Mouse (Mus musculus) cerebellum, postnatal 36 days (tissue): ENCODE measurements at regions not wholly inside any gene's neighbourhood (a gene's known extent, or its start where the extent isn't known, plus 50 kb on each side); places are given as distances from the start of the nearest gene placed in this dataset.

Experiments used
- DNase-seq, 2 experiments: peaks; one replicate each; pipeline ENCODE4 v3.0.0; 2021 to 2022; ENCODE audit warnings: mixed read lengths in 2 of 2

DNA sequence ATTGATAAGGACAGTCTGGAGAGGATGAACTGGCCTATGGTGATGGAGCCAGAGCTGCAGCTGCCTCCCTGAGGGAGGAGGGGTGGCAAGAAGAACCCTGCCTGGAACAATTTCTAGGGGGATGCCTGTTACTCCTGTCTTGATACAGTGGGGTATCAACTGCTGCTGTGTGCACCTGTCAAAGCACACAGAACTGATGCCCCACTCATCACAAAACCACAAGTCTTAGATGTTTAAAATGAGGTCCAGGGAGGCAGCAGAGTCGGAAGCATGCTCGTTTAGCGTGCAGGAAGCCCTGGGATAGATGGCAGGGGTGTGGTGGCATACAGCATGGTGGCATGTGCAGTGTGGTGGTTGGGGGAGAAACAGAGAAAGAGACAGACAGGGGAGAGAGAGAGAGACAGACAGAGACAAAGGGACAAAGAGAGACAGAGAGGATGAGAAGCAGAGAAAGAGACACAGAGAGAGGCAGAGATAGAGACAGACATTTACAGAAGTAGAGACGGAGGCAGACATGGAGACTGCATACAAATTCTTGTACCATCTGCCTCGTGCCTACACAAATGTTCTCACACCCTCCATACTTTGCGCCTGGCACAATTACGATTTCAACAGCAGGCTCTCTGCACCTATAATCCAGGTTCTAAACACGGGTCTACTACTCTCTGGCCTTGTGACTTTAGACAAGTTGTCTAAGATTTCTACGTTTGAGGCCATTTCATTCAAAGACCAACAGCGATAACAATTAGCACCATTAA, 242.6 kb downstream of the Cbln4 start:
- DNase-seq: no peak

DNA sequence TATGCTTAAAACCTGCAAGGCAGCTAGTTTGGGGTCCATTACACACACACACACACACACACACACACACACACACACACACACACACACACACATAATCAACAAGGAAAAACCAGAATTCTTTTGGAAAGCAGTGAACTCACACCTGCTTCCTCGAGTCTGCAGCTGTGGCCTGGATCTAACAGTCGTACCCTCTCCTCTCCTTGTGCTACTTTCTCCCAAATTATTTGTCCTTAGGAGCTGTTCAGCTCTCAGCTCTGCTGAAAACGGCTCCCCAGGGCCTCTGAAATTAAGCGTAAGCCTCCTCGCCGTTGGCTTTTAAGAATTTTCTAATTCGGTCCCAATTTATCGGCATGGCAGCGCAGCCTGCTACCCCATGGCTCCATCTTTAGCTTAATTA, 243.9 kb downstream of the Cbln4 start:
- no peak for DNase-seq

DNA sequence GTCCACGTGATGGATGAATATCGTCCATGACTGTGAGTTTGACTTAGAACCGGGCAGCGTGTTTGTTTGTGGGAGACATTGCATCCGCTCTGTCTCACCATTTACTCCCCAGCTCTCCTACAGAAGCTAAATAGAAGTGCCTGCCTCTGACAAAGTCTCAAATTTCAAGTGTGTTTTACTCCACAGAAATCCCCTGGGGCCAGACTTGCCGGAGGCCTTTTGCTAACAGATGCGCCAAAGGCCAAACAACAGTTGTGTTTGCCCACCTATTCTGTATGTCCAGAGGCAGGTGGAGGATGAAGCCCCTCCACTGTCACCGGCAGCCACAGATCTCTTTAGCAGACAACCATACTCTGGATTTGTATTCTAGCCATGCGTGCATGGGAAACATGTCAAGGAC, 252.6 kb downstream of the Cbln4 start:
- no peak for DNase-seq

DNA sequence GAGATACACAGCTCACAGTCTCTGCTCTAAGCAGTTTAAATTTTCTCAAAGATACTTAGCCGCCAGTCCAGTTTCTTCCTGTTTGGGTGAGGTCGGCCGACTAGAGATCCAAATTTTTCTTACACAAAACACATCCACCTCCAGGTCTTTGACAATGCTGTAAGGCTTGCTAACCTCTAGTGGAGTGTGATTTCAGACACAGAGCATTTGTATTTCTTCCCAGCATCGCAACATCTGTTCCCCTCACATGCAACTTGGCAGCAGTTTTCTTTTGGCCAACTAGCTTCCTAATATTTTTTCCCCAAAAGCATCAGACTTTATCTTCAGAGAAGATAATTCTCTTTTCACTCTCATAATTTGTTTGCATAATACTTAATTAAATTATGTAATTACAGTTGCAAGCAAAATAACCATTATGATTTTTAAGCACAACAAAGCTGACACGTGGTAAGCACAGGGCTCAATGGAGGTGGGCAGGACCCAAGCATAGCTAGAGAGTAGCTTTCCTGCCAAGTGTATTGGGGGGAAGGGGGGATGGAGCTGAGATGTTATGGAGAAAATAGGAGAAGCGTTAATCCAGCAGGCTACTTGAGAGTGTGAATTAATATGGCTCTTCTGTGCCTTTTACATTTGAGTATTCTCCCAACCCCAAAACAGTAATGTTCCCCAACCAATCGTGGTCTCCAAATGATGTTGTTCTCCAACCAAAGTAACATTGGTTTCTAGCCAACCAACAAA, 276.9 kb downstream of the Cbln4 start:
- DNase-seq: no peak

DNA sequence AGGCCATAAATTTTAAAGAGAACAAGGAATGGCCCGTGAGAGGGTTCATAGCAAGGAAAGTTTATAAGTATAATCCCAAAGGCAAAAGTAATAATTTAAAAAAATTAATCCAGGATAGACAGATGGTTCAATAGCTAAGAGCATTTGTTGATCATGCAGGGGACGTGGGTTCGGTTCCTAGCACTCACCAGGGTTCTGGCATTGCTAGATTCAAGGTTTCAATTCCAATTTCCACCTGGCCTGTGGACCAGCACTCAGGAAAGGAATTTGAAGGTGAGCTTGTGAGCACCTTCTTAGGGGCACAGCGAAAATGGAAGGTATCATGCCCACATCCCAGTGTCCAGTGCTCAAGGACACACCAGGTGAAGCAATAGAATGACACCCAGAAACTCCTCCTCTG, 278.2 kb downstream of the Cbln4 start:
- DNase-seq: no peak

DNA sequence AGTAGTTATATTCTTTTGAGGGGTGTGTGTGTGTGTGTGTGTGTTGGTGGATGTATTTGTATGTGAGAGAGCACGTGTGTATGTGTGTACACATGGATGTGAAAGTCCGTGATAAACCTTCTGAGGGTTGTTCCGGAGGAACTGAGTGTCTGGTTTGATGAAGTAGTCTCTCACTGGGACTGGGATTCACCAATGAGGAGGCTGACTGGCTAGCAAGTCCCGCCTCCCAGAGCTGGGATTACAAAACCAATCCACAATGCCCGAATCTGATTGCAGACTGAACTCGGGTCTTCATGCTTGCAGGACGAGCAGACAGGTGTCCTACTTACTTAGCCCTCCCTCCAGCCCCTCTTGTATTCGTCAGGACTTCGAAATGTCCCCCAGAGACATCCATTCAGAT, 289.8 kb downstream of the Cbln4 start:
- no peak for DNase-seq

DNA sequence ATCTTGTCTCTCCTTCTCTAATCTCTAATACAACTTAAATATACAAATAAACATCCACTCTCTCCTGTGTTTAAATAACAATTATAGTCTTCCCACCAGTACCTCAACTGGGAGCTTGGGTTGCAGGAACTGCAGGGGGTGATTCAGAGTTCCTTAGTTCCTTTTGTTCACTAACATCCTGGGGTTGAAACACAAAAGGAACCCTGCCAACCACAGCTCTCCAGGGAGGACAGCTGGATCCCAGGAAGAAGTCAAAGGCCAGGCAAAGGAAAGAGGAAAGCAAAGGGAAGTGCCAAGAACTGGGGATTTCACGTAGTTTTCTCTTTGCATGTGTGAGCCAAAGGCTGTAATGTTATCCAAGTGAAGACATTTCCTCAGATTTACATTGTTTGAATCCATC, 296.1 kb downstream of the Cbln4 start:
- DNase-seq: no peak

DNA sequence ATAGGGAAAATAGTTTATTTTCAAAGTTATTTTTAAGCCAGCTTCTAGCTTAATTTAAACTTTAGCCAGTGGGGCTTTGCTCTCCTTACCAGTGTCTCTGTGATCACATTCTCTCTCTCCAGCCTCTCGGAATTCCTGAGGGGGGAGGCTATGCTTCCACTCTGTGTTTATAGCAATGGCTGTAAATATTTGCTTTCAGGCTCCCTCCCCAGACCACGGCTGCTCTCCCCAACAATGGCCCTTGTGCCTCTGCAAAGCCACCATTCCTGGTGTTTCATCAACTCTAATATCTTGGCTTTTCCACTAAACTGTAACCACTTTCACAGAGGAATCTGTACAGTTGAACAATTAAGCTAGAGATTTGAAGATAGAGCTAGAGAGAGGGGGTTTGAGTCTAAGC, 300.2 kb downstream of the Cbln4 start:
- DNase-seq: no peak

DNA sequence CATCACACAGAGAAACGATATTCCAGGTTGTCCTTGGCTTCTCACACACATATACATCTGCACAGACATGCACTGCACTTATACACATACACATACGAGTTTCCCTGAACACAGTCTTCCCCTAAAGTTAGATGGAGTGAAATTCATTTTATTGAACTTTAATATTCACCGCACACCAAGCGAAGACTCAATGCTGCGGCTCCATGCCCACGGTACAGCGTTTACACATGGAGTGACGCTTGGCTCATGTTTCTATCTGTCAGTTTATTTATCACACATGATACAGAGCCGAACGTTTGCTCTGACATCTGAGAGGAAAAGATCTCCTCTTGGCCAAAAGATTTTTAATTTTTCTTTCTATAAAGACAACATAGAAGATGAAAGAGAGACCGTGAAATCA, 300.6 kb downstream of the Cbln4 start:
- DNase-seq: no peak

DNA sequence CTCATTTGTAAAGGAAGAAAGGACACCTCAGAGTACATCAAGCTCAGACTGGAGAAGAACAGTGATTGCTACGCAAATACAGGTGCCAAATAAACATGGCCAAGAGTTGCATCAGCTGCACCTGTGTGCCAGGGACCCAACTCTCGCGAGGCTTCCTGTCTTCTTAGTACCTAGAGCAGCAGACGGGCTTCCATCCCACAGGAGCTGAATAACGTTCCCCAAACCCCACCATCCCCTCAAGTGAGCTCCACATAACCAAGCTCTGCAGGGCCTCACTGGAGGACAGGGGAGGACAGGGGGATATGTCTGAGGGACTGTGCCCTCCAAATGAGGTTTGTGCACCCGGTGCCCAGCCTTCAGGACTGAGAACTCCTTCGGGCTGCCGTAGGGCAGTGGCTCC, 305.5 kb downstream of the Cbln4 start:
- DNase-seq: no peak

DNA sequence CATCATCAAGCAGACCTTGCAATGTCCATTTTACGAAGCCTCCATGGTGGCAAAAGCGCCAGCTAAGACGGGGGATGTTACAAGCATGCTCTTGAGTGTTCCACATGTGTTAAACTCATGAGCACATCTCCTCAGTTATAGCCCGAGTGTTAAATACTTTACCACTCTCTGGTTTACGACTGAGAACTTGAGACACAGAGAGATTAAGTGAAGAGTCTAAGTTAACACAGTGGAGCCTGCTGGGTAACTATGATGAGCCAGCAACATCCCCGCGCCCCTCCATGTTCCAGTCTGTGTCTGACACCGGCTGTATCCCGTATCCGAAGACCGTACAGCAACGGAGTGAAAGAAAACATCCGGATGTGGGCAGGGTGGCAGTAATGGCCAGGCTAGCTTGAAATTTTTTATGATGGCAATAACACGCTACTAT, 308.2 kb downstream of the Cbln4 start:
- no peak for DNase-seq

DNA sequence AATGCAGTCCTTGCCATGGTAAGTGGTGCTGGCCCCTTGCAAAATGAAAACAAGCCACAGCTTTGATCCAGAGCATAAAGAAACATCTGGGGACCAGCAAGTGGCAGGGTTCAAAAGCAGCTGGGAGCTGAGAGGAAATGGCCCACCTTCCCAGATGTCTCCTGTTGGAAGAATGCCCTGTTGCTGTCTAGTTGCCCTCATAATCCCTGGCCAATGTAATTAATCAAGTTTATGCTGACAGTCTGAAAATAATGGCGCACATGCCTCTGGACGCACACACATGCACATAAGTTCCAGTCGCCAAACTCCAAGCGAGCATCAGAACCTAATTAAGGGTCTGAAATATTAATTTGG, 308.7 kb downstream of the Cbln4 start:
- no peak for DNase-seq

DNA sequence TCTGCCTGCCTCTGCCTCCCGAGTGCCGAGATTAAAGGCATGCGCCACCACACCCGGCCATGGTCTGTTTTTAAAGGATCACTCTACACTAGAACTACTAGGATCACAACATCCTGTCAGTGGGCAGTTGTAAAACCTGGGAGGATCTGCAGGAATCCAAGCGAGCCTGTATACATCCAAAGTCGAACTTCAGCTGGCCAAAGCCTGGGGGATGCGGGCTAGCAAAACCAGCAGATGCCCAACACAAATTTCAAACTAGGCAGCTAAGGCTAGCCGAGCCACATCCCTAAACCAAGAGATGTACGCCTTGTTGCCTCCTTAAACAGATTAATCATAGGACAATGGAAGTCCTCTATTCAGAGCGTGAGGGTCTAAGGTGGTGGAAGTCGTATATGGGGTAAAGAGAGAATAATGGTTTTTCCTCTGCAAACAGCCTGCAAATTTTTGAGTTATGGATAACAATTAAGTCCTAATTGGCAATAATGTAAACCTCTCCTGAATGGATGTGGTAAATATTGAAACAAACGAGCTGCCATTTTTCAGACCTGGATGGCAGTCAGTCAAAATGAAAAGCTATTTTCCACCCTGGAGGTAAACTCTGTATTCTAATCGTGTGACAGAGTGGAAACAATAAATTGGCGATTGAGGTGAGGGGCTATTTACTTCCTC, 309.2 kb downstream of the Cbln4 start:
- DNase-seq: no peak

DNA sequence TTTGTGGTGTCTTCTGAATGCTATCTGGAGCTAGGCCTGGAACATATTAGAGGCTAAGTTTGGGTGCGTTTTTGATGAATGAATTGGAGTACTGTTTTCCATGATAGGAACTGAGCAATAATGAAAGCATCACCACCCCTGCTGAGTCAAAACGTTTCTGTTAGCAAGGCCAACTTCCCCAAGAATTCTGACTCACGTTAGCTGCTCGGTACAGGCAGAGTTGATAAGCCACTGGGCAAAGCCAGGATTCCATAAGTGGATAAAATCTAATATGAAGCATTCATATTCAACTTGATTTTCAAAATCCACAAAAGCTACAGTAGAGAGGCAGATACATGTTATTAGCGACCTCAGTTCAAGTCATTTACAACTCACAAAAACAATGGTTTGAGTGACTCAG, 324.0 kb downstream of the Cbln4 start:
- no peak for DNase-seq

DNA sequence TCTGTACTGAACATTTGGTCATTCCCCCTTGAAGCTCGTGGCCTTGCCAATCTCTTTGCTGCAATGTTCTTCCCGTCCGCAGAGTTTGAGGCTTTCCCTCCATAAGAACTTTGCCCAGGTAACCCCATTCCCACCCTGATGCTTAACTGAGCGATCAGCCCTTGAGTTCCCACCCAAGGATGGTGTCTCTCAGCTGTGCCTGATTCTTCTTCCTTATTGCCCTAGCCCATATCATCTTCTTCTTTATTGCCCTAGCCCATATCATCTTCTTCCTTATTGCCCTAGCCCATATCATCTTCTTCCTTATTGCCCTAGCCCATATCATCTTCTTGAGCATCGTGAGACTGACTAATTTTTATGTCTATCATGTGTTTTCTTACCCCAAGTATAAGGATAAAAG, 324.4 kb downstream of the Cbln4 start:
- no peak for DNase-seq

DNA sequence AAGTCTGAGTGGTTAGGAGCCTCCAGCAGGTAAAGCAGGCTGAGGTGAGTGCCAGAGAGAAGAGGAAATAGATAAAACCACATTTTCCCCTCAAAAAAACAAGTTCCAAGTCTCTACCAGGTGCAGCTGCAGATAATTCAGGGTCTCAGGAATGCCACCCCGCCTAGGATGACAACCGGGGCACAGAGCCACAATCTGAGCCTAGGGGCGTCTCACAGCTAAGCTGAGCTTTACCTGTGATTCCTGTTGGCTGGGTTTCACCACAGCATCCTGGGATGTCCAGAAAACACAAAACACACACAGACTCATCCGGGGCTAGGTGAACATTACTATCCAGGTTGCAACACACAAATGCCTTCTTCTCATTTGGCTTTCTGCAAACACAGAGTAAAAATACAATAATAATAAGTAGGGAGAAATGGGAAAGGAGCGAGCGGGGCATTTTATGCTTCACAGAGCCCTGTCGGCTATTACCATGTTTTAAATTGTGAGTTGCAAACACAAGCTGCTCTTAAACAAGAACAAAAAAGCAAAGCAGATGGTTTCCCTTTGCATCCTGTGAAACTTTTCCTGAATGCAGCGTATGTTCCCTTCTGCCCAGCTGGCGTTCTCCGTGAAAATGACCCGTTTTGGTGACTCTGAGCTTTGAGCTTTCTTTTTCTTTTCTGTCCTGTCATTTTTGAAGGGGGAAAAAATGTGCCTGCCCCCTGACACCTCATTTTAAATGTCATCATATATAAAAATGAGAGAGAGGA, 330.3 kb downstream of the Cbln4 start:
- DNase-seq: no peak

DNA sequence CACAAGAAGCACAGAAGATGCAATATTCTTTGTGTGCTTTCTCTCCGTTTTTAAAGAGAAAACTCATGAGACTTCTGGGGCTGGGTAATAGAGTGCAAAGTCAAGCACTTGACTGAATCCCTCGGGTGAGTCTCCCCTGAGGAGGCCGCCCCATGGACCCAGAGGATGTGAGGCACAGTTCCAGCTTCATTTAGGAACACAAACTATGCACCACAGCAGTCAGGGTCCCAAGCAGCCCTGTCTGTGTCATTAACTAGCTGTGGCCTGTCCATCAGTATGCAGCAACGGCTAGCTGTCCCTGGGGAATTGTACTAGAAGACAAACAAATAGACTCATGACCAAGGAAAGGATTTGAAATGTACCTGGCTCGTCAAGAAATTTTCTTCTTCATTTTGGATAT, 349.7 kb downstream of the Cbln4 start:
- DNase-seq: no peak

DNA sequence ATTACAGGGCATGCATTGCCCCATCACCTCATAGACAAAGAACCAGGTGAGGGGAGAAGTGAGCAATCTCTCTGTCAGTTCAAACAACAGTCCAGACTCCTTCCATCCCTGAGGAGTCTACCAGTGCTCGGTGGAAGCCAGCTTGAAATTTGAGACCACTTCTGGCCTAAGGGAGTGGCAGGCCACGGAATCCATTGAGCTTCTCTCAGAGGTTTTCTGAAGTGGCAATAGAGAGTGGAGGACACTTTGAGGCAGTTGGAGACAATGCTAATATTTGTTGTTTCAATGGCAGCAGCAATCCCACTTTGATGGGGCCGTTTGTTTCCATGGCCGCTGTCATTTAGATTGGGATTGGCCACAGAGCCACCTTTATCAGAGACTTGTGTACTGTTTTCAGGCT, 352.5 kb downstream of the Cbln4 start:
- no peak for DNase-seq

DNA sequence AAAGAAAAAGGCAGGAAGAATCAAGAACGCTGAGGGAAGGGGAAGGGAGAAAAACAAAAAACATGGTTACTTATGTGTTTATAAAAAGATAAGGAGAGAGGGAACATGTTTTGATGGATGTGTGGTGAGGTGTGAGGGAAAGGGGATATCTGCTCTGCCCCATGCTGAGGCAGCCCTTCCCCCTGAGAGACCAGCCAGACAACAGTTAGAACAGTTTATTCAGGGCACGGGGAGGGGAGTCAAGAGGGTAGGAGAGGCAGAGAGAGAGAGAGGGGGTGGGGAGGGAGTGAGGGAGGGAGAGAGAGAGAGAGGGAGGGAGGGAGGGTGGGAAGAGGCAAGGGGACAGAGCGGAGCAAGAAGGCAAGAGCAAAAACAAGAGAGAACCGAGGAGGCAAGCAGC, 354.2 kb downstream of the Cbln4 start:
- no peak for DNase-seq

DNA sequence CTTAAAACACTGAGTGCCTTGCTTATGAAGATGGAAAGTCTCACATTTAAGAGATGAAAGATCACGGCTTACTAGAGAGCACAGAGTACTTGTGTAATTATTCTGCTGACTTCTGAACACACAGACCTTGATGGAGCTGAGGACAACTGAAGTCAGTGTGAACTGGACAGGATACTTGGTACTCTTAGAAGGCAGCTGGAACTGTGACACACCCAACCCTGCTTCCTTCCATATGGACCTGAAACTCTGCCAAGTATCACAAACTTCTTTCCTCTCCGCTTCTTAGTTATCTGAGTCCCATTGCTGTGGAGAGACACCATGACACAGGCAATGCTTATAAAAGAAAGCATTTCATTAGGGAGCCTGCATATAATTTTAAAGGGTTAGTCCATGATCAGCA, 365.3 kb downstream of the Cbln4 start:
- DNase-seq: no peak

DNA sequence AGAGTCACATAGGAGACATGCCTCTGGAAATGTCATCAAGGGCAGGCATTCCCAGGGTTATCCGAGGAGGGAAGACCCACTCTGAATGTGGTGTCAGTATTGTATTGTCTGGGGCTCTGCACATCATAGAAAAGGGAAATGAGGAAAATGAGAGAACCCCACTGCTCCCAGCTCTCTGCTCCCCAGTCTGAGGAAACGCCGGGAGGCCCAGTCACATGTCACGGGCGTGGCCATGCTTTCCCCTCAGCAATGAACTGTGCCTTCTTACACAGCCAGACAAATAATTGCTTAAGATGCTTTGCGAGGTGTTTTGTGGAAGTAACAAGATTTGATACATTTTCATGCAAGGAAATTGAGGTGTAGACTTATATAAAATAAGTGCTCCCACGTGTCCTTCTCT, 366.1 kb downstream of the Cbln4 start:
- DNase-seq: no peak

DNA sequence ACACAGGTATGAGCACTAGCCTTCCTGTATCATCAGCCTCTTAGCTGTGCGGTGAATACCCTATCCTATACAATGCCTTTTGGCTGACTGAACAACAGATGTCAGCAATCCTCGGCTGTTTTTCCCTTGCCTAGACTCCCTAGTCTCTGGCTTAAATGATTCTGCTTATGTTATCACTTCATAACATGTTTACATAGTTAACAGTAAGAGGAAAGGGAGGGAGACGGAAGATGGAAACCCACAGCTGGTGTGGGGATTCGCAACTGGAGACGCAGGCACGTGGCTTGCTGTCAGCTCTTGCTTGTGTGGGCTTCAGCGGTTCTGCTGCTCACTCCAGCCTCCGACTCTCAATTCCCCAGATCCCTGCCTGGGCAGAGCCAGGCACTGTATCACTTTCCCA, 367.2 kb downstream of the Cbln4 start:
- DNase-seq: no peak

DNA sequence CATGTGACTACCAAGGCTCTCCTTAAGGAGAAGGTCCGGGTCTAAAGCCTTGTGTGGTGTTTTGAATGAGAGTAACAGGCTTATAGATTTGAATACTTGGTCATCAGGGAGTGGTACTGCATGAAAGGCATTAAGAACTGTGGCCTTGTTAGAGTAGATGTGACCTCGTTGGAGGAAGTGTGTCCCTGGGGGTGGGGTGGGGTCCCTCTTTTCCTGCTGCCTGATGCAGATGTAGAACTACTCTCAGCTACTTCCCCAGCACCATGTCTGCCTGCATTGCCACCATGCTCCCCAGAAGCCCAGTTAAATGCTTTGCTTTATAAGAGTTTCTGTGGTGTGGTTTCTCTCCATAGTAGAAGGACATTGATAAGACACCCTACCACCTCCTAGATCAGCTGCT, 367.9 kb downstream of the Cbln4 start:
- DNase-seq: no peak
